Mouse (Mus musculus) stomach, embryonic 15.5 days (tissue): Measurements from ENCODE around the gene 2410002F23Rik. TPM values are rescaled to one million over a fixed set of nuclear protein-coding genes. Genes with fewer than 3 reads are reported as not detected.
"Not testable (repeated sequence)": the region's sequence is repeated elsewhere in the genome, so short reads cannot be mapped to it uniquely, and the experiment has no call there.

ENCODE experiments used
- ATAC-seq: fragments of 200-750 bp; cut with Nextera tagmentation; 2 replicates; pipeline ENCODE4 v1.8.0; 2017; ENCODE audit warnings: low read depth, moderate number of reproducible peaks, moderate TSS enrichment; ENCODE audit not compliant: insufficient read depth, low FRiP score
- H3K27ac ChIP-seq: fragments of 300-500 bp; sonication (generic); 2 replicates; pipeline ENCODE4 v1.5.1; 2015; ENCODE audit warnings: mild to moderate bottlenecking, inconsistent platforms
- H3K27me3 ChIP-seq: fragments of 300-500 bp; sonication (generic); replicated peaks from 2 replicates; pipeline ENCODE4 v1.6.1; 2015; ENCODE audit warnings: inconsistent platforms
- H3K36me3 ChIP-seq: fragments of 300-500 bp; sonication (generic); 2 replicates; pipeline ENCODE4 v1.6.1; 2015; ENCODE audit warnings: inconsistent platforms
- H3K4me1 ChIP-seq: fragments of 300-500 bp; sonication (generic); 2 replicates; pipeline ENCODE4 v1.6.1; 2015; ENCODE audit warnings: inconsistent platforms
- H3K4me2 ChIP-seq: fragments of 300-500 bp; sonication (generic); 2 replicates; pipeline ENCODE4 v1.6.1; 2015; ENCODE audit warnings: mild to moderate bottlenecking, inconsistent platforms
- H3K4me3 ChIP-seq: fragments of 300-500 bp; sonication (generic); replicated peaks from 2 replicates; pipeline ENCODE4 v1.5.1; 2015; ENCODE audit warnings: inconsistent platforms
- H3K9ac ChIP-seq: fragments of 300-500 bp; sonication (generic); 2 replicates; pipeline ENCODE4 v1.6.1; 2015; ENCODE audit warnings: inconsistent platforms
- H3K9me3 ChIP-seq: fragments of 300-500 bp; sonication (generic); 2 replicates; pipeline ENCODE4 v1.6.1; 2016; ENCODE audit warnings: inconsistent platforms
- WGBS: fragments of 180-500 bp; shearing (Covaris S2); methylation state at CpG from one replicate; pipeline ENCODE4 v1.1.7; 2015; 5-methylcytosine and 5-hydroxymethylcytosine counted together
- polyA plus RNA-seq: library from polyadenylated mRNA; unstranded; fragments of >200 nt; fragmentation: Nextera tagmentation; extraction: Ambion mirVana; gene quantifications from 2 replicates; pipeline ENCODE4 v1.2.1, GENCODE M21; 2015

Gene 2410002F23Rik
- polyA plus RNA-seq, 1 experiment from 2014 or later: 120 TPM

DNA sequence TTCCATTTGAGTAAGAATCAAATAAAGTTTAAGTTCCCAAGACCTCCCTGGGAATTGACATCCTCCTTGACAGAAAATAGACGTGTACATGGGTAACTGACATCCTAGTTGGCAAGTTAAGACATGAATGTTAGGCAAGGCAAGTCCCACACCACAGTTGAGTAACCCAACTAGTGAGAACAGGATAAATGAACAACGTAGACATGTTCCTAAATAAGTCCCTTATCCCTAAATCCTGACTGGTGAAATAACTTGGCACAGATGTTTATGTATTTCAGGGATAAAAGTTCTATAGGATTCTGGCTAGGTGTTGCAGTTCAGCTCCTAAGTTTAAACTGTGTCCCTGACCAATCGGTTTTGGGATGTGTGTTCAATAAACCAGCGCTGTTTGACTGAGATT is 44.5 kb downstream of the 2410002F23Rik start:
- no peaks in the 10 kb centered on the region for H3K27me3 ChIP-seq
- no peak for ATAC-seq
- no peak overlapping the region for H3K27ac ChIP-seq
- H3K4me2 ChIP-seq: no peak overlapping the region
- no peak overlapping the region for H3K9ac ChIP-seq
- no peaks in the 10 kb centered on the region for H3K36me3 ChIP-seq
- WGBS: 64% methylated on average over 4 of the region's 4 CpGs
- no peaks in the 10 kb centered on the region for H3K9me3 ChIP-seq
- no peaks in the 10 kb centered on the region for H3K4me1 ChIP-seq
- no peak overlapping the region for H3K4me3 ChIP-seq

DNA sequence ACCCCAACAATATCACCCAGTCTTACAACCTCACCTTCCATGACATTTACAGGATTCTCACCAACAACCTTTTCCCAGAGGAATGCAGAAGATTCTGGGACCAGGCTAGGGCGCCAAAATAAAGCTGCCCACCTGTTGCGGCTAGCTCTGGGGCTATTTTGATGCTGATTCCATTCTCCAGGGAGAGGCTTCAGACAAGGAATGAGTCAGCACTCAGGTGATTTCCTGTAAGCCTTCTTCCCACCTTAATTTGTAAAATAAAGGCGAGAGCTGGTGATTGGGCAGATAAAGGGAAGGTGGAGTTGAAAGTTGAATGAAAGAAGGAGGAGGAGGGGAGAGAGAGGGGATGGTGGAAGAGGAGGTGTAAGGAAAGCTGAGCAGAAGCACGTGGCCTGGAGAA is 44.9 kb downstream of the 2410002F23Rik start:
- no peaks in the 10 kb centered on the region for H3K27me3 ChIP-seq
- H3K4me3 ChIP-seq: no peak overlapping the region
- H3K36me3 ChIP-seq: no peaks in the 10 kb centered on the region
- no peak for ATAC-seq
- H3K4me1 ChIP-seq: no peaks in the 10 kb centered on the region
- H3K27ac ChIP-seq: no peak overlapping the region
- H3K4me2 ChIP-seq: no peak overlapping the region
- H3K9ac ChIP-seq: no peak overlapping the region
- 53% methylated on average over 4 of the region's 4 CpGs for WGBS
- H3K9me3 ChIP-seq: no peaks in the 10 kb centered on the region

DNA sequence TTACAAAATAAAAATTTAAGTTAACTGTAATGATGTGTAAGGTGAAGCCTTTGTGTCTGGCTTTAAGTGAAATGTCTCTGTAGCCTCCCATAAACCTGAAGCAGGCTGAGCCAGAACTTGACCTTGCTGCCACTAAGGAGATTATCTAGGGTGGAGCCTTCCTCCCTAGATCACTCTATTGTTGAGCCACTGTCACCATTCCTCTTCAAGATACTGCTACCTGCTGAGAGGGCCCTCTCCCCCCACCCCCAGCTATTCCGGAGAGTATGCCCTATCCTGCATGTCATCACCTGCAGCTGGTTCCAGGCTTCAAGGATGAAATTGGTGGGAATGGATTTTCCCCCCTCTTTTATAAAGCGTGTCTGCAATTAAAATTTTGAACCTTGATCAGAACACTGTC is 51.0 kb downstream of the 2410002F23Rik start:
- not testable (repeated sequence) for H3K27me3 ChIP-seq, H3K9me3 ChIP-seq, H3K4me1 ChIP-seq, H3K36me3 ChIP-seq, H3K4me2 ChIP-seq, H3K27ac ChIP-seq, H3K4me3 ChIP-seq, ATAC-seq, H3K9ac ChIP-seq
- WGBS: 87% methylated on average over 2 of the region's 2 CpGs

Other genes with a start within 250 kb of the 2410002F23Rik start
- gene Klk1b26, start 234.6 kb upstream of the 2410002F23Rik start, polyA plus RNA-seq: 0.13 TPM in 1 of 2 replicates, not detected in the other
- not detected in 2 replicates for gene Klk1b27, start 194.4 kb upstream of the 2410002F23Rik start, polyA plus RNA-seq
- not detected in 2 replicates for gene Klk1b21, start 144.4 kb upstream of the 2410002F23Rik start, polyA plus RNA-seq
- gene Klk1b22, start 134.0 kb upstream of the 2410002F23Rik start, polyA plus RNA-seq: not detected in 2 replicates
- gene Klk1b16, start 110.0 kb upstream of the 2410002F23Rik start, polyA plus RNA-seq: 0.09 TPM in 1 of 2 replicates, not detected in the other
- 0.15 TPM in 1 of 2 replicates, not detected in the other for gene Klk1b24, start 58.5 kb upstream of the 2410002F23Rik start, polyA plus RNA-seq
- gene Klk1b3, start 48.5 kb upstream of the 2410002F23Rik start, polyA plus RNA-seq: 0.85 and 0.95 TPM in 2 replicates
- gene Klk1b4, start 39.3 kb upstream of the 2410002F23Rik start, polyA plus RNA-seq: 0.22 and 0.32 TPM in 2 replicates
- 0.13 and 0.15 TPM in 2 replicates for gene Klk1b5, start 30.8 kb upstream of the 2410002F23Rik start, polyA plus RNA-seq
- 16.1 and 19.4 TPM in 2 replicates for gene Klk1, start 21.4 kb upstream of the 2410002F23Rik start, polyA plus RNA-seq
- 0.17 TPM in 1 of 2 replicates, not detected in the other for gene Gm36864, start 10.5 kb upstream of the 2410002F23Rik start, polyA plus RNA-seq
- gene 1700028J19Rik, start within 50 bp of the 2410002F23Rik start, polyA plus RNA-seq: 1.6 and 1.8 TPM in 2 replicates
- gene Acp4, start 10.7 kb downstream of the 2410002F23Rik start, polyA plus RNA-seq: not detected in 2 replicates
- not detected in 2 replicates for gene Gm15517, start 14.7 kb downstream of the 2410002F23Rik start, polyA plus RNA-seq
- gene Clec11a, start 60.2 kb downstream of the 2410002F23Rik start, polyA plus RNA-seq: 5.1 and 6.9 TPM in 2 replicates
- gene Shank1, start 63.5 kb downstream of the 2410002F23Rik start, polyA plus RNA-seq: 2.2 TPM in 2 replicates
- 1.6 and 1.7 TPM in 2 replicates for gene Syt3, start 137.4 kb downstream of the 2410002F23Rik start, polyA plus RNA-seq
- 0.80 and 1.2 TPM in 2 replicates for gene 1700008O03Rik, start 139.1 kb downstream of the 2410002F23Rik start, polyA plus RNA-seq
- 0.70 and 0.81 TPM in 2 replicates for gene Lrrc4b, start 182.3 kb downstream of the 2410002F23Rik start, polyA plus RNA-seq
- gene Aspdh, start 218.7 kb downstream of the 2410002F23Rik start, polyA plus RNA-seq: 0.94 and 1.7 TPM in 2 replicates
- gene Josd2, start 221.3 kb downstream of the 2410002F23Rik start, polyA plus RNA-seq: 91.3 and 105 TPM in 2 replicates
- 98.8 and 106 TPM in 2 replicates for gene Emc10, start 249.8 kb downstream of the 2410002F23Rik start, polyA plus RNA-seq
- gene Fam71e1, start 249.9 kb downstream of the 2410002F23Rik start, polyA plus RNA-seq: 9.1 and 12.3 TPM in 2 replicates